Mouse (Mus musculus): ENCODE measurements at regions not wholly inside any gene's neighbourhood (a gene's known extent, or its start where the extent isn't known, plus 50 kb on each side); places are given as distances from the start of the nearest gene placed in this dataset.

- TF ChIP-seq CTCF (IDR thresholded peaks at IDR 0.05; ENCODE audit: low read depth, low read length) (no peak), POLR2A (IDR thresholded peaks at IDR 0.05; ENCODE audit: borderline replicate concordance, low read depth, low read length) (no peak)
Measured at GRCm38 (mm10) chr12:16145621-16146020, 328.9 kb upstream of the Trib2 start.
